Mouse (Mus musculus) lung, postnatal 0 days (tissue): ENCODE measurements around the gene Adamts4.
A peak's percentile ranks its signal among the peaks of the same experiment; 100 is the strongest.
"Not testable (repeated sequence)": the region's sequence is repeated elsewhere in the genome, so short reads cannot be mapped to it uniquely, and the experiment has no call there.

Experiments used
- CTCF ChIP-seq: IDR thresholded peaks from 2 replicates; pipeline ENCODE4 v1.5.1; 2016; ENCODE audit warnings: antibody characterized with exemption, mild to moderate bottlenecking
- EP300 ChIP-seq: IDR thresholded peaks from 2 replicates; pipeline ENCODE4 v1.6.1; 2016; ENCODE audit warnings: antibody characterized with exemption, mild to moderate bottlenecking, control low read depth

GRCm38 (mm10) chr1:171241952-171242351 is 8.3 kb upstream of the Adamts4 start:
- not testable (repeated sequence) for TF ChIP-seq EP300
- TF ChIP-seq CTCF = peak; percentile 16
